Mouse (Mus musculus): ENCODE data around the gene Prtn3. TPM values are rescaled to one million over a fixed set of nuclear protein-coding genes. Genes with fewer than 3 reads are reported as not detected.

The Prtn3 gene
- 1.8 and 2.0 TPM in 2 replicates for polyA plus RNA-seq (2016; fragmentation: Nextera tagmentation; extraction: Ambion mirVana)

DNA sequence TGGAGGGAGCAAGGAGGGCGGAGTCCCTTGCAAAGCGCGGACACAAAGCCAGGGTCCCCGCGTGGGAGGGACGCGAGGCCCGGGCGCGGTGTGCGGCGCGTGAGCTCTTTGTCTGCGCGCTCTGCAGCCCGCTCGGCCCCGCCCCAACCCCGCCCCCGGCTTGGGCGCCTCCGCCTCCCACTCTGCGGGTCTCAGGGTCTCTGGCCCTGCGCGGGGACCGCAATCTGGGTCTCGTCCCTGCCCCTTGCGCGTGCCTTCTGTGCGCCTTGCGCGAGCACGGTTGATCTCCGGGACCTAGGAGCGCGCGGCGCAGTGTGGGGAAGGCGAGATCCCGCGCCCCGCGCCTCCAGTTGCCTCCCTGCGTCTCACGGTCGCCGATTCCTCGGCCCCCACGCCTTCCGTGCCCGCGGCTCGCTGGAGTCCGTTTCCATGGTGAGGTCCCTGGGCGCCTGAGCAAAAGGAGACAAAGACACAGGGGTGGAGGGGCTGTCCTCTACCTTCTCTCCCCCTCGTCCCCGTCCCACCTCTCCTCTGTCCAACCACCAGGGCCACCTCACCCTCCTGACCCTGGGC is at the start of gene Prtn3, which contains the start of gene Plppr3:
Gene Prtn3 (plus strand): TSS at position 187 of the 573 bp plus-strand sequence.
Gene Plppr3 (minus strand): TSS at position 345 of the 573 bp plus-strand sequence.
- ATAC-seq (ENCODE audit: insufficient number of reproducible peaks, low FRiP score) = peak; percentile 59
- H3K36me3 ChIP-seq = no peaks in the 10 kb centered on the region
- peak within 1 kb of the TSS; percentile 63 for H3K4me3 ChIP-seq
- H3K27ac ChIP-seq (ENCODE audit: poor library complexity, severe bottlenecking) = no peak within 1 kb of the TSS
- peak within 1 kb of the TSS; percentile 76 for H3K9ac ChIP-seq
- H3K4me1 ChIP-seq (replicated peaks) = peaks cover 15% of the 10 kb centered on the region; the same call in 1 of the 2 replicates
- H3K9me3 ChIP-seq (replicated peaks) = no peaks in the 10 kb centered on the region
- peak within 1 kb of the TSS; percentile 83 for H3K4me2 ChIP-seq
- under 1% methylated on average over 48 of the region's 57 CpGs for WGBS
- peaks cover 14% of the 10 kb centered on the region for H3K27me3 ChIP-seq (replicated peaks)

DNA sequence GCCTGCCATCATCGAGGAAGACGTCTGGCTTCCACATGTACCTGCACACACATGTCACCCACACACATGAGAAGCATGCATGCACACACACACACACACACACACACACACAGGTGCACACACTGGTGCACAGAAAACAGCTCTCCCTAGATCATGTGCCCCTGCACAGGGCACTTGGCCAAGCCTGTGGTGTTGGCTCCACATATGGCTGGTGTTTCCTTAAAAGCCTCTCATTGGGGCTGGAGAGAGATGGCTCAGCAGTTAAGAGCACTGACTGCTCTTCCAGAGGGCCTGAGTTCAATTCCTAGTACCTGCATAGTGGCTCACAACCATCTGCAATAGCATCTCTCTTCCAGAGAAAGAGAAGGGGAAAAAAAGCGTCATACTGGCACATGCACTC is 42.7 kb upstream of the Prtn3 start:
- H3K27me3 ChIP-seq (replicated peaks) = no peaks in the 10 kb centered on the region; the same call in 1 of the 2 replicates
- no peak overlapping the region for H3K9ac ChIP-seq
- H3K4me1 ChIP-seq (replicated peaks) = peaks cover 6% of the 10 kb centered on the region; the same call in 1 of the 2 replicates
- no peaks in the 10 kb centered on the region for H3K36me3 ChIP-seq
- WGBS = 84% methylated on average over 3 of the region's 3 CpGs
- no peak for ATAC-seq (ENCODE audit: insufficient number of reproducible peaks, low FRiP score)
- no peak overlapping the region for H3K27ac ChIP-seq (ENCODE audit: poor library complexity, severe bottlenecking)
- H3K9me3 ChIP-seq (replicated peaks) = no peaks in the 10 kb centered on the region
- no peak overlapping the region for H3K4me2 ChIP-seq
- H3K4me3 ChIP-seq = no peak overlapping the region

- Histone ChIP-seq H3K4me2 (no peak overlapping the region), H3K27me3 (replicated peaks) (no peaks in the 10 kb centered on the region), H3K36me3 (no peaks in the 10 kb centered on the region), H3K9me3 (replicated peaks) (peaks cover 4% of the 10 kb centered on the region; the same call in 1 of the 2 replicates), H3K9ac (peak overlapping the region; percentile 26; the same call in 1 of the 2 replicates), H3K27ac (ENCODE audit: poor library complexity, severe bottlenecking) (no peak overlapping the region), H3K4me3 (no peak overlapping the region), H3K4me1 (replicated peaks) (peaks cover 6% of the 10 kb centered on the region; the same call in 1 of the 2 replicates)
- ATAC-seq (ENCODE audit: insufficient number of reproducible peaks, low FRiP score) = no peak
- WGBS = 65% methylated on average over 7 of the region's 7 CpGs
Observed at GRCm38 (mm10) chr10:79832026-79832785, 42.1 kb upstream of the Prtn3 start.

DNA sequence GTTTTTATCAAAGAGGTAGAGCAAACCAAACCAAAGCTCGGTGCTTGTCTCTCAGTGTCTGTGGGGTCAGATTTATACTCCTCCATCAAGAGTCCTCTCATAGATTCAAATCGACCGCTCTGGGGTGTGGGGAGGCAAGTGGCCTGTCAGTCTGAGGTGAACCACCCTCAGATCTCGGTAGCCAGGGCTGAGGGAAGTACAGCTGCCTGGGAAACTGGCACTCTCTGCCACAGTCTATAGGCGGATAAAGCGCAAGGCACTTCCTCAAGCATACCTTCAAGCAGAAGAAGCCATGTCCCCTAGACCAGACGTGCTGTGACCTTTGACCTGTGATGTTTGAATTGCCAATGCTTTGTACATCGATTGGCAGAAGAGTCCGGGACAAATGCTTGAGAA is 41.5 kb upstream of the Prtn3 start:
- Histone ChIP-seq H3K9ac (no peak overlapping the region; the same call in 1 of the 2 replicates), H3K4me2 (no peak overlapping the region), H3K27ac (ENCODE audit: poor library complexity, severe bottlenecking) (no peak overlapping the region), H3K36me3 (no peaks in the 10 kb centered on the region), H3K4me1 (replicated peaks) (peaks cover 6% of the 10 kb centered on the region; the same call in 1 of the 2 replicates), H3K27me3 (replicated peaks) (no peaks in the 10 kb centered on the region), H3K4me3 (no peak overlapping the region), H3K9me3 (replicated peaks) (peaks cover 4% of the 10 kb centered on the region; the same call in 1 of the 2 replicates)
- 70% methylated on average over 9 of the region's 9 CpGs for WGBS
- no peak for ATAC-seq (ENCODE audit: insufficient number of reproducible peaks, low FRiP score)

- H3K9ac ChIP-seq = 0 out of 2 replicates have a peak overlapping the region, but pooled peaks have one; percentile 15
- H3K36me3 ChIP-seq = no peaks in the 10 kb centered on the region
- 18% methylated on average over 9 of the region's 9 CpGs for WGBS
- no peaks in the 10 kb centered on the region for H3K27me3 ChIP-seq (replicated peaks)
- H3K4me2 ChIP-seq = peak overlapping the region; percentile 39; the same call in 1 of the 2 replicates
- H3K9me3 ChIP-seq (replicated peaks) = peaks cover 4% of the 10 kb centered on the region; the same call in 1 of the 2 replicates
- peaks cover 6% of the 10 kb centered on the region; the same call in 1 of the 2 replicates for H3K4me1 ChIP-seq (replicated peaks)
- no peak overlapping the region for H3K4me3 ChIP-seq
- ATAC-seq (ENCODE audit: insufficient number of reproducible peaks, low FRiP score) = 0 out of 2 replicates have a peak, but pooled peaks have one; percentile 43
- H3K27ac ChIP-seq (ENCODE audit: poor library complexity, severe bottlenecking) = no peak overlapping the region
Observed at GRCm38 (mm10) chr10:79834769-79835398, 39.4 kb upstream of the Prtn3 start.

- Histone ChIP-seq H3K9me3 (replicated peaks) (peaks cover 4% of the 10 kb centered on the region; the same call in 1 of the 2 replicates), H3K4me2 (no peak overlapping the region), H3K36me3 (no peaks in the 10 kb centered on the region), H3K27me3 (replicated peaks) (no peaks in the 10 kb centered on the region), H3K9ac (no peak overlapping the region), H3K4me3 (no peak overlapping the region), H3K4me1 (replicated peaks) (peaks cover 10% of the 10 kb centered on the region; the same call in 1 of the 2 replicates), H3K27ac (ENCODE audit: poor library complexity, severe bottlenecking) (no peak overlapping the region)
- WGBS = 91% methylated on average over 3 of the region's 3 CpGs
- no peak for ATAC-seq (ENCODE audit: insufficient number of reproducible peaks, low FRiP score)
Observed at GRCm38 (mm10) chr10:79836918-79837317, 37.4 kb upstream of the Prtn3 start.

GRCm38 (mm10) chr10:79838151-79838550 is 36.1 kb upstream of the Prtn3 start:
- Histone ChIP-seq H3K27ac (ENCODE audit: poor library complexity, severe bottlenecking) (no peak overlapping the region), H3K4me2 (no peak overlapping the region), H3K27me3 (replicated peaks) (no peaks in the 10 kb centered on the region), H3K9me3 (replicated peaks) (peaks cover 4% of the 10 kb centered on the region; the same call in 1 of the 2 replicates), H3K4me1 (replicated peaks) (peaks cover 22% of the 10 kb centered on the region), H3K36me3 (no peaks in the 10 kb centered on the region), H3K9ac (no peak overlapping the region), H3K4me3 (no peak overlapping the region)
- ATAC-seq (ENCODE audit: insufficient number of reproducible peaks, low FRiP score) = no peak
- 62% methylated on average over 2 of the region's 2 CpGs for WGBS

DNA sequence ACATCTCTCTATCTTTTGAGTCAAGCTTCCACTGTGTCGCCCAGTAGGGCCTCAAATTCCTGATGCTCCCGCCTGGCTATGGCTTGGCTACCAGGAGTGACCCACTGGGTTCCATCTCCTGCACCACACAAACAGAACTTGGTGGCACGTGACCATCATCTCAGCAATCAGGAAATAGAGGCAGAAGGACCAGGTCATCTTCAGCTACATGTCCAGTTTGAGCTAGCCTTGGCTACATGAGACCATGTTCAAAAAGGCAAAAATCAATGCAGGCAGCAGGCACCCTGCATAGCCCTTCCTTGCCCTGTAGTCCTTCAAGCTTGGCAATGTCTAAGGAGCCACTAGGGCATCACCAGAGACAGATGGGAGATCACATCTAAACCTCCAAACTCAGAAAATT is 34.2 kb upstream of the Prtn3 start:
- ATAC-seq (ENCODE audit: insufficient number of reproducible peaks, low FRiP score) = no peak
- H3K9me3 ChIP-seq (replicated peaks) = peaks cover 4% of the 10 kb centered on the region; the same call in 1 of the 2 replicates
- no peak overlapping the region for H3K4me2 ChIP-seq
- H3K4me1 ChIP-seq (replicated peaks) = peaks cover 30% of the 10 kb centered on the region
- WGBS = 89% methylated on average over 3 of the region's 3 CpGs
- no peaks in the 10 kb centered on the region for H3K27me3 ChIP-seq (replicated peaks)
- H3K9ac ChIP-seq = no peak overlapping the region
- H3K27ac ChIP-seq (ENCODE audit: poor library complexity, severe bottlenecking) = peak overlapping the region; percentile 87
- peak overlapping the region; percentile 52; the same call in 1 of the 2 replicates for H3K4me3 ChIP-seq
- no peaks in the 10 kb centered on the region for H3K36me3 ChIP-seq

DNA sequence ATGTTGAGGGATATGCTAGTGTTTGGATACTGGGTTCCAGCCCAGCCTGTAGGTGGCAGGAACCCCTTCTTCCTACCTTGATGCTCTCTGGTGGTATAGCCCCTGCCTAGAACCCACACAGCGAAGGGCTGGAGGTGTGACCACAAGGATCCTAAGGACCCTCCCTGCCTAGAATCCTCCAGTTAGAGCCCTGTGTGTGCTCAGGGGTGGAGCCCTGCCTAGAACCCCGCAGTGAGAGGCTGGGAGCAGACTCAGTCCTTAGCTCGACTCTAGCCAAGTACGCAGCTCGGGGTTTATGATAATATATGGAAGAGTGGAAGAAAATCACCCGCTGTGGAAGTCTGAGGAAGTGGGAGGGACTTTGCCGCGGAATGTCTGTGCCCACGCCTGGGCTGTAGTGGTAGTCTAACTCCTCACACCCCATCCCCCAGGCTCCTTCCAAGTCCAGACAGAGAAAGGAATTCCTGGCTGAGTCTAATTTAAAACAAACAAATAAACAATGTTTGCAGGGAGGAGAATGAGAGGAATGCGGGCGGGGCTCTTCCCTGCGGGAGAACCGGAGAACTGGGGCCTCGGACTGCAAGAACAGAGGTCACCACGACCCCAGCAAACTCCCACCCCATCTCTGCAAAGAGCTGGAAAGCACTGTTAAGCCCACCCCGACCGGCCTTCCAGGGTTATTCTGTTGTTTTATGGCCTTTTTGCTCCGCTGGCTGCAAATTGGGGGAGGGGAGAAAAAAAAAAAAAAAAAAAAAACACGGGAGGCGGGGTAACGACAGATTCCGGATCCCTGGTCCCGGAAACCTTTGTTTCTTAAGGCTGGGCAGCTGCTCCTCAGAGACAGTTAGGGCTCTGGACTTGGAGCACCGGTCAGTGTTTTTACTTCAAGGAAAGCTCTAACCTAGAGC is 33.4 kb upstream of the Prtn3 start:
- H3K9me3 ChIP-seq (replicated peaks) = peaks cover 4% of the 10 kb centered on the region; the same call in 1 of the 2 replicates
- ATAC-seq (ENCODE audit: insufficient number of reproducible peaks, low FRiP score) = peak; percentile 81
- no peaks in the 10 kb centered on the region for H3K36me3 ChIP-seq
- peak overlapping the region; percentile 89 for H3K4me2 ChIP-seq
- H3K4me3 ChIP-seq = peak overlapping the region; percentile 52
- H3K4me1 ChIP-seq (replicated peaks) = peaks cover 31% of the 10 kb centered on the region
- H3K27ac ChIP-seq (ENCODE audit: poor library complexity, severe bottlenecking) = peak overlapping the region; percentile 87
- H3K9ac ChIP-seq = peak overlapping the region; percentile 69
- H3K27me3 ChIP-seq (replicated peaks) = no peaks in the 10 kb centered on the region
- under 1% methylated on average over 24 of the region's 24 CpGs for WGBS

GRCm38 (mm10) chr10:79842322-79842721 is 32.0 kb upstream of the Prtn3 start:
- Histone ChIP-seq H3K4me1 (replicated peaks) (peaks cover 36% of the 10 kb centered on the region), H3K9me3 (replicated peaks) (no peaks in the 10 kb centered on the region), H3K27me3 (replicated peaks) (no peaks in the 10 kb centered on the region), H3K9ac (no peak overlapping the region), H3K27ac (ENCODE audit: poor library complexity, severe bottlenecking) (no peak overlapping the region), H3K36me3 (no peaks in the 10 kb centered on the region), H3K4me3 (no peak overlapping the region), H3K4me2 (no peak overlapping the region)
- WGBS = 67% methylated on average over 3 of the region's 3 CpGs
- no peak for ATAC-seq (ENCODE audit: insufficient number of reproducible peaks, low FRiP score)
